Mouse (Mus musculus): ENCODE data around the gene Dop1b.

GRCm38 (mm10) chr16:93732875-93733569, 21.3 kb downstream of the Dop1b start:
- TF ChIP-seq POLR2A (IDR thresholded peaks at IDR 0.05; ENCODE audit: low read depth, low read length) = no peak
- no peak for TF ChIP-seq CTCF (IDR thresholded peaks at IDR 0.05; ENCODE audit: borderline replicate concordance, insufficient read depth, low read length)

All from embryonic fibroblast, embryonic 13.5 days (primary cell).